Mouse (Mus musculus): ENCODE measurements at regions not wholly inside any gene's neighbourhood (a gene's known extent, or its start where the extent isn't known, plus 50 kb on each side); places are given as distances from the start of the nearest gene placed in this dataset.
A peak's percentile ranks its signal among the peaks of the same experiment; 100 is the strongest.

DNA sequence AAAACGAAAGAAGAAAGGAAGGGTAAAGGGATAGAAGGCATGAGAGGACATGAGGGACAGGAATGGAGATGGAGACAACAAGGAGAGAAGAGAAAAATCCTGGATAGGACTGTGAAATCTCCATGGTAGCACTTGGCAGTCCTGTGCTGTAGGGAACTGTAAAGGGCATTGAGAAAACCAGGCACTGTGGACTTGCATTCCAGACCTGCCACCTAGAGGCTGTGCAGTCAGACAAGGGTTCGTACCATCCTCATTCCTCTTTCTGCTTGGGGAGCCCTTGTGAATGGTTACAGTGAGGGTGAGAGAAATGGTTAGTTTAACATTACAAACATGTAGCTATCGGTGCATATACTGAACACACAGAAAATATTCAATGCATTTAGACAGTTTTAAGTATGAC lies 623.8 kb upstream of the Tenm4 start:
- 82% methylated on average over 3 of the region's 3 CpGs for WGBS
- no peaks in the 10 kb centered on the region for H3K9me3 ChIP-seq (replicated peaks; ENCODE audit: control insufficient read depth, low read length)
- H3K4me2 ChIP-seq (ENCODE audit: low read depth, low read length) = no peak overlapping the region
- no peaks in the 10 kb centered on the region for H3K27me3 ChIP-seq (ENCODE audit: control insufficient read depth, insufficient read depth, low read length)
- no peak overlapping the region for H3K9ac ChIP-seq (replicated peaks; ENCODE audit: low read length)
- no peaks in the 10 kb centered on the region for H3K4me1 ChIP-seq (ENCODE audit: control insufficient read depth, insufficient read depth, low read length)
- DNase-seq (ENCODE audit: low spot score) (peak; percentile 3), ATAC-seq (replicated peaks; ENCODE audit: insufficient number of reproducible peaks, low FRiP score, low TSS enrichment, low read depth) (no peak)
- H3K27ac ChIP-seq (replicated peaks; ENCODE audit: low read depth, low read length) = no peak overlapping the region
- no peak overlapping the region for H3K4me3 ChIP-seq (ENCODE audit: low read depth, low read length)
- no peaks in the 10 kb centered on the region for H3K36me3 ChIP-seq (replicated peaks; ENCODE audit: control insufficient read depth, insufficient read depth, low read depth, low read length)

DNA sequence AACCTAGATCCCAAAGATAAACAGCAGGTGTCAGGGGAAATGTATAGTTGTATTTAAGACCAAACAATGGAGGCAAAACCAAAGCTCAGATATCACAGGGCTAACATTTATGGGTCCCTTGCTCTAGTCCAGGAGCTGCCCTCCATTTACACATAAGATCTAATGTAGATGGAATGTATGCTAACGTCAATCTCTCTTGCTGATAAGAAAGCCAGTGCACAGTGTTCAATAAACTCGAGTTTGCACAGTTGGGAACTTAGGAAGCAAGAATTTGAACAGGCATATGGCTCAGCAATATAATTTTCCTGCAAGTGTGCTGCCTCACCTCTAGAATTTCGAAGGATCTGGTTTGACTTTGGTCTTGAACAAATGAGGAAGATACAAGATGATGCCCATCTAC lies 620.9 kb upstream of the Tenm4 start:
- 73% methylated on average over 3 of the region's 3 CpGs for WGBS
- no peak for DNase-seq (ENCODE audit: low spot score)
- no peaks in the 10 kb centered on the region for H3K27me3 ChIP-seq (ENCODE audit: control insufficient read depth, insufficient read depth, low read length)
- ATAC-seq (replicated peaks; ENCODE audit: insufficient number of reproducible peaks, low FRiP score, low TSS enrichment, low read depth) = no peak
- H3K36me3 ChIP-seq (replicated peaks; ENCODE audit: control insufficient read depth, insufficient read depth, low read depth, low read length) = no peaks in the 10 kb centered on the region
- H3K9me3 ChIP-seq (replicated peaks; ENCODE audit: control insufficient read depth, low read length) = no peaks in the 10 kb centered on the region
- H3K4me2 ChIP-seq (ENCODE audit: low read depth, low read length) = no peak overlapping the region
- no peak overlapping the region for H3K27ac ChIP-seq (replicated peaks; ENCODE audit: low read depth, low read length)
- no peak overlapping the region for H3K9ac ChIP-seq (replicated peaks; ENCODE audit: low read length)
- H3K4me3 ChIP-seq (ENCODE audit: low read depth, low read length) = no peak overlapping the region
- H3K4me1 ChIP-seq (ENCODE audit: control insufficient read depth, insufficient read depth, low read length) = no peaks in the 10 kb centered on the region

- no peaks in the 10 kb centered on the region for H3K27me3 ChIP-seq (ENCODE audit: control insufficient read depth, insufficient read depth, low read length)
- WGBS = 81% methylated on average over 3 of the region's 3 CpGs
- H3K27ac ChIP-seq (replicated peaks; ENCODE audit: low read depth, low read length) = no peak overlapping the region
- no peak for ATAC-seq (replicated peaks; ENCODE audit: insufficient number of reproducible peaks, low FRiP score, low TSS enrichment, low read depth)
- H3K9me3 ChIP-seq (replicated peaks; ENCODE audit: control insufficient read depth, low read length) = no peaks in the 10 kb centered on the region
- H3K4me1 ChIP-seq (ENCODE audit: control insufficient read depth, insufficient read depth, low read length) = no peaks in the 10 kb centered on the region
- DNase-seq (ENCODE audit: low spot score) = no peak
- H3K4me3 ChIP-seq (ENCODE audit: low read depth, low read length) = no peak overlapping the region
- no peak overlapping the region for H3K9ac ChIP-seq (replicated peaks; ENCODE audit: low read length)
- no peak overlapping the region for H3K4me2 ChIP-seq (ENCODE audit: low read depth, low read length)
- H3K36me3 ChIP-seq (replicated peaks; ENCODE audit: control insufficient read depth, insufficient read depth, low read depth, low read length) = no peaks in the 10 kb centered on the region
Measured at GRCm38 (mm10) chr7:95551798-95552387, 619.2 kb upstream of the Tenm4 start.

- H3K9me3 ChIP-seq (replicated peaks; ENCODE audit: control insufficient read depth, low read length) = no peaks in the 10 kb centered on the region
- no peaks in the 10 kb centered on the region for H3K36me3 ChIP-seq (replicated peaks; ENCODE audit: control insufficient read depth, insufficient read depth, low read depth, low read length)
- H3K4me3 ChIP-seq (ENCODE audit: low read depth, low read length) = no peak overlapping the region
- WGBS = 67% methylated on average over 2 of the region's 2 CpGs
- no peak for ATAC-seq (replicated peaks; ENCODE audit: insufficient number of reproducible peaks, low FRiP score, low TSS enrichment, low read depth)
- no peak overlapping the region for H3K9ac ChIP-seq (replicated peaks; ENCODE audit: low read length)
- no peaks in the 10 kb centered on the region for H3K27me3 ChIP-seq (ENCODE audit: control insufficient read depth, insufficient read depth, low read length)
- H3K27ac ChIP-seq (replicated peaks; ENCODE audit: low read depth, low read length) = no peak overlapping the region
- H3K4me2 ChIP-seq (ENCODE audit: low read depth, low read length) = no peak overlapping the region
- H3K4me1 ChIP-seq (ENCODE audit: control insufficient read depth, insufficient read depth, low read length) = no peaks in the 10 kb centered on the region
- DNase-seq (ENCODE audit: low spot score) = no peak
Measured at GRCm38 (mm10) chr7:95558589-95558988, 612.5 kb upstream of the Tenm4 start.

GRCm38 (mm10) chr7:95578633-95579032 lies 592.4 kb upstream of the Tenm4 start:
- H3K4me2 ChIP-seq (ENCODE audit: low read depth, low read length) = no peak overlapping the region
- DNase-seq (ENCODE audit: low spot score) (no peak), ATAC-seq (replicated peaks; ENCODE audit: insufficient number of reproducible peaks, low FRiP score, low TSS enrichment, low read depth) (no peak)
- H3K4me1 ChIP-seq (ENCODE audit: control insufficient read depth, insufficient read depth, low read length) = no peaks in the 10 kb centered on the region
- H3K4me3 ChIP-seq (ENCODE audit: low read depth, low read length) = no peak overlapping the region
- no peaks in the 10 kb centered on the region for H3K9me3 ChIP-seq (replicated peaks; ENCODE audit: control insufficient read depth, low read length)
- no peaks in the 10 kb centered on the region for H3K27me3 ChIP-seq (ENCODE audit: control insufficient read depth, insufficient read depth, low read length)
- H3K36me3 ChIP-seq (replicated peaks; ENCODE audit: control insufficient read depth, insufficient read depth, low read depth, low read length) = no peaks in the 10 kb centered on the region
- no peak overlapping the region for H3K9ac ChIP-seq (replicated peaks; ENCODE audit: low read length)
- no peak overlapping the region for H3K27ac ChIP-seq (replicated peaks; ENCODE audit: low read depth, low read length)
- WGBS = 88% methylated on average over 2 of the region's 2 CpGs

GRCm38 (mm10) chr7:95581325-95581724 lies 589.7 kb upstream of the Tenm4 start:
- no peaks in the 10 kb centered on the region for H3K36me3 ChIP-seq (replicated peaks; ENCODE audit: control insufficient read depth, insufficient read depth, low read depth, low read length)
- 76% methylated on average over 7 of the region's 7 CpGs for WGBS
- no peak overlapping the region for H3K27ac ChIP-seq (replicated peaks; ENCODE audit: low read depth, low read length)
- no peaks in the 10 kb centered on the region for H3K4me1 ChIP-seq (ENCODE audit: control insufficient read depth, insufficient read depth, low read length)
- H3K4me2 ChIP-seq (ENCODE audit: low read depth, low read length) = no peak overlapping the region
- no peak overlapping the region for H3K4me3 ChIP-seq (ENCODE audit: low read depth, low read length)
- no peaks in the 10 kb centered on the region for H3K9me3 ChIP-seq (replicated peaks; ENCODE audit: control insufficient read depth, low read length)
- no peak for DNase-seq (ENCODE audit: low spot score)
- no peak overlapping the region for H3K9ac ChIP-seq (replicated peaks; ENCODE audit: low read length)
- no peak for ATAC-seq (replicated peaks; ENCODE audit: insufficient number of reproducible peaks, low FRiP score, low TSS enrichment, low read depth)
- no peaks in the 10 kb centered on the region for H3K27me3 ChIP-seq (ENCODE audit: control insufficient read depth, insufficient read depth, low read length)

DNA sequence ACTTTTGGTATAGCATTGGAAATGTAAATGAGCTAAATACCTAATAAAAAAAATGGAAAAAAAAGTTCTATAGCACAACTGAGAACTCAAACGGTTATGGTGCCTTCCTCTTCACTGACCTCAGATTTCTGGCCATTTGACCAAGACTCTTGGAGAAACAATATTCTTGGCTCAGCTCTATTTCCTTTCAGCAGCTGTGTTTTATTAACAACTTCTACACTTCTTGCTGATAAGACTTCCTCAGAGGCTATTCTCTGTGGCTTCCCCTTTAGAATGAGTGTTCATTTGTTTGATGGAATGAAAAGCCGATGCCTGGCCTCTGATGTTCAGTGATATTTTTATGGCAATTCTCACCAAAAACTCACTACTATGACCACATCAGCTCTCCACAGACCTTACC lies 572.7 kb upstream of the Tenm4 start:
- H3K27me3 ChIP-seq (ENCODE audit: control insufficient read depth, insufficient read depth, low read length) = no peaks in the 10 kb centered on the region
- H3K27ac ChIP-seq (replicated peaks; ENCODE audit: low read depth, low read length) = no peak overlapping the region
- H3K9ac ChIP-seq (replicated peaks; ENCODE audit: low read length) = no peak overlapping the region
- H3K4me3 ChIP-seq (ENCODE audit: low read depth, low read length) = no peak overlapping the region
- no peaks in the 10 kb centered on the region for H3K4me1 ChIP-seq (ENCODE audit: control insufficient read depth, insufficient read depth, low read length)
- no peak for ATAC-seq (replicated peaks; ENCODE audit: insufficient number of reproducible peaks, low FRiP score, low TSS enrichment, low read depth)
- 77% methylated on average over 2 of the region's 2 CpGs for WGBS
- no peak for DNase-seq (ENCODE audit: low spot score)
- H3K4me2 ChIP-seq (ENCODE audit: low read depth, low read length) = no peak overlapping the region
- no peaks in the 10 kb centered on the region for H3K9me3 ChIP-seq (replicated peaks; ENCODE audit: control insufficient read depth, low read length)
- no peaks in the 10 kb centered on the region for H3K36me3 ChIP-seq (replicated peaks; ENCODE audit: control insufficient read depth, insufficient read depth, low read depth, low read length)

- ATAC-seq (replicated peaks; ENCODE audit: insufficient number of reproducible peaks, low FRiP score, low TSS enrichment, low read depth) = no peak
- Histone ChIP-seq H3K4me3 (ENCODE audit: low read depth, low read length) (no peak overlapping the region), H3K36me3 (replicated peaks; ENCODE audit: control insufficient read depth, insufficient read depth, low read depth, low read length) (no peaks in the 10 kb centered on the region), H3K4me1 (ENCODE audit: control insufficient read depth, insufficient read depth, low read length) (no peaks in the 10 kb centered on the region), H3K9me3 (replicated peaks; ENCODE audit: control insufficient read depth, low read length) (no peaks in the 10 kb centered on the region), H3K4me2 (ENCODE audit: low read depth, low read length) (no peak overlapping the region), H3K27ac (replicated peaks; ENCODE audit: low read depth, low read length) (no peak overlapping the region), H3K27me3 (ENCODE audit: control insufficient read depth, insufficient read depth, low read length) (no peaks in the 10 kb centered on the region), H3K9ac (replicated peaks; ENCODE audit: low read length) (no peak overlapping the region)
- 75% methylated on average over 2 of the region's 2 CpGs for WGBS
- no peak for DNase-seq (ENCODE audit: low spot score)
Measured at GRCm38 (mm10) chr7:95613736-95614135, 557.3 kb upstream of the Tenm4 start.
